Mouse (Mus musculus): ENCODE data around the gene Hist1h3c. TPM values are rescaled to one million over a fixed set of nuclear protein-coding genes. Genes with fewer than 3 reads are reported as not detected.
"Not testable (repeated sequence)": the region's sequence is repeated elsewhere in the genome, so short reads cannot be mapped to it uniquely, and the experiment has no call there.

Hist1h3c gene
- polyA plus RNA-seq, 1 experiment from 2014 or later, result 1.1 TPM

DNA sequence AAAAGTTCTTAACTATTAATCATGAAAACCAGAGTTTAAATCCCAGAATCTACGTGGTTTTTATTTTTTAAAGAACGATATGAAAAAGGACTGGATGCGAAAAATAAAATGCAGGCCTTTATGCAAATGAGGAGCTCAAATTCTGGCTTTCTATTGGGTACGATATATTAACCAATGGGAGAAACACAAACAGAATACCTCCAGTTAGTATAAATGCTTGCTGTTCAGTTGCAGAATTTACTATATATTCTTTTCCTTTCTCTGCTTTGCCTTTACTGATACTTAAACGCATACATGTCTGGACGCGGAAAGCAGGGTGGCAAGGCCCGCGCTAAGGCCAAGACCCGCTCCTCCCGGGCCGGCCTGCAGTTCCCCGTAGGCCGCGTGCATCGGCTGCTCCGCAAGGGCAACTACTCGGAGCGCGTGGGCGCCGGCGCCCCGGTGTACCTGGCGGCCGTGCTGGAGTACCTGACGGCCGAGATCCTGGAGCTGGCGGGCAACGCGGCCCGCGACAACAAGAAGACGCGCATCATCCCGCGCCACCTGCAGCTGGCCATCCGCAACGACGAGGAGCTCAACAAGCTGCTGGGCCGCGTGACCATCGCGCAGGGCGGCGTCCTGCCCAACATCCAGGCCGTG is 5.6 kb upstream of the Hist1h3c start, which contains the start of gene Hist1h2ab:
Hist1h2ab (plus strand) TSS at position 288 of the 639 bp plus-strand sequence.
- H3K27ac ChIP-seq, result peak within 1 kb of the TSS; percentile 93
- H3K4me3 ChIP-seq (replicated peaks; ENCODE audit: low read length), result peak within 1 kb of the TSS; percentile 40
- H3K4me1 ChIP-seq (replicated peaks; ENCODE audit: control insufficient read depth, insufficient read depth, low read length), result peaks cover 11% of the 10 kb centered on the region
- H3K4me2 ChIP-seq (replicated peaks), result peak within 1 kb of the TSS; percentile 70
- peak; percentile 78 for DNase-seq (ENCODE audit: low spot score)
- H3K27me3 ChIP-seq (ENCODE audit: control insufficient read depth, insufficient read depth, low read length); H3K9me3 ChIP-seq (ENCODE audit: control insufficient read depth, low read length); H3K36me3 ChIP-seq (replicated peaks; ENCODE audit: control insufficient read depth, insufficient read depth): not testable (repeated sequence)
- peak within 1 kb of the TSS; percentile 60 for H3K9ac ChIP-seq
- WGBS, result 1% methylated on average over 25 of the region's 47 CpGs
- ATAC-seq (ENCODE audit: low FRiP score), result peak; percentile 66

DNA sequence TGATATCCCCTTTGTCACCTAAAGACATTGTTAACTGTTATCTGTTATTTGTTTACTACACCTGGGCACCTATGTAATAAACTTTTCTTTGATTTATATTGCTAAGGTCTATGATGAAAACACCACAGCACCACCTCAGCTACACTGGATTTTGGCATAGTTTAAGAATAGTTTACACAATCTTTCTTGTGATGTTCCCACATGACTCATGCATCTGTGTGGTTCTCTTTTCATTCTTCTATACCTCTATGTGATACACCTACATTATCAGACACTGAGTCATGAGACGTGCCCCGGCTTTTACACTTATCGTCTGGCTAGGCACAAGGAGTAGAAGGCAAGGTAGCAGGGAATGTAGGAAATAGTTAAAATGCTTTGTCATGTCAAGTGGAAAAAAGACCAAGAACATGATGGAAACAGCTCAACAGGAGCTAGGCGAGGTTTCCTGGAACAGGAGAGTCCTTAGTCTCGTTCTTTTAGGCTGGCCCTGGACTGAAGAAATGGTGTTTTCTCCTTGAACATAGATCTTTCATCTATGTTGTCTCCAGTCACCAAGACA is 4.2 kb upstream of the Hist1h3c start:
- Histone ChIP-seq H3K9ac (no peak overlapping the region), H3K36me3 (replicated peaks; ENCODE audit: control insufficient read depth, insufficient read depth) (no peaks in the 10 kb centered on the region), H3K27ac (no peak overlapping the region), H3K27me3 (ENCODE audit: control insufficient read depth, insufficient read depth, low read length) (no peaks in the 10 kb centered on the region), H3K4me3 (replicated peaks; ENCODE audit: low read length) (no peak overlapping the region), H3K4me1 (replicated peaks; ENCODE audit: control insufficient read depth, insufficient read depth, low read length) (peaks cover 15% of the 10 kb centered on the region), H3K4me2 (replicated peaks) (no peak overlapping the region), H3K9me3 (ENCODE audit: control insufficient read depth, low read length) (no peaks in the 10 kb centered on the region)
- ATAC-seq (ENCODE audit: low FRiP score), result no peak
- no peak for DNase-seq (ENCODE audit: low spot score)
- WGBS, result 92% methylated on average over 5 of the region's 5 CpGs

DNA sequence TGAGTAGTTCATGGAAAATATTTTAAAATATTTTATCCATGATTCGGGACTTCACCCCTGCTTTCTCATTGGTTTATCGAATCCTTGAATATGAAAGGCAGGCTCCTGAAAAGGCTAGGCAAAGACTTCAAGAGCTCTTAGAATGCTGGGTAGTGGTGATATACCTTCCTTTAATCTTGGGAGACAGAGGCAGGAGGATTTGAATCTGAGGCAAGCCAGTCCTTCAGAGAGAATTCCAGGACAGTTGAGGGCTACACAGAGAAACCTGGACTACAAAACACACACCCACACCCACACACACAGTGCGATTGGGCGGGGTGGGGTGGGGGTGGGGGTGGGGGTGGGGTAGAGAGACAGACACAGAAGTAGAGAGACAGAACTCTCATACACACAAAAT is 2.5 kb upstream of the Hist1h3c start:
- Histone ChIP-seq H3K4me2 (replicated peaks) (no peak overlapping the region), H3K9me3 (ENCODE audit: control insufficient read depth, low read length) (no peaks in the 10 kb centered on the region), H3K4me1 (replicated peaks; ENCODE audit: control insufficient read depth, insufficient read depth, low read length) (peaks cover 15% of the 10 kb centered on the region), H3K4me3 (replicated peaks; ENCODE audit: low read length) (no peak overlapping the region), H3K36me3 (replicated peaks; ENCODE audit: control insufficient read depth, insufficient read depth) (no peaks in the 10 kb centered on the region), H3K27me3 (ENCODE audit: control insufficient read depth, insufficient read depth, low read length) (no peaks in the 10 kb centered on the region), H3K9ac (0 out of 2 replicates have a peak overlapping the region, but pooled peaks have one; percentile 54), H3K27ac (peak overlapping the region; percentile 92; the same call in 1 of the 2 replicates)
- no peak for DNase-seq (ENCODE audit: low spot score)
- ATAC-seq (ENCODE audit: low FRiP score), result no peak
- WGBS, result 5% methylated on average over 4 of the region's 4 CpGs

DNA sequence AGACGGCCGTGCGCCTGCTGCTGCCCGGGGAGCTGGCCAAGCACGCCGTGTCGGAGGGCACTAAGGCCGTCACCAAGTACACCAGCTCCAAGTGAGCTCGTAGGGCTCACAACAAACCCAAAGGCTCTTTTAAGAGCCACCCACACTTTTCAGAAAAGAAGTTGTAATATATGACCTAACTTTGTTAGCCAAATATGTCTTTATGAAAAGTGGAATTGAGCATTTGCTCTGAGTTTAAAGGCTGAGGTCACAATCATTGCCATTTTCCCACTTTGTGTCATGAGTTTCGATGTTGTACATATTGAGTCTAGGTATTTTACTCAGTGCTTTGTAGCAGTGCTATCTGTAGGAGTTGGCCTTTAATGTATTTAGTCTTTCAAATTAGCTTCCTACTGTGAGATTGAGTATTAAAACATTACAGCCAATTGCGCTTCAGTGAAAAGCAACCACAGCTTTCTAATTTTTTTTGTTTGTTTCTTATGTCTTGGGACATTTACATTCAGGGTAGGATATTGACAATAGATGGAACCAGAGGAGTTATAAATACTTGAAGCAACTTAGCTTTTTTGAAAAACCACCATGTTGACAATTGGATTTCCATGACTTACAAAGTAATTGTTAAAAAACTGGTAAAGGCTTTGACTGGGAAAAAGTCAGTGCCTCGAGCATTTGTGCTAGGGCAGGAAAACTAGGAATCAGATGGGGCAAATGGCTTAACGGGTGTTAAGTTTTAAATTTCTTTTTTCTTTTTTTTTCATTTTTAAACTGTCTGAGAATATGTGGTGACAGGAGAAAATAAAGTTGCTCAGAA is 1.9 kb upstream of the Hist1h3c start:
- DNase-seq (ENCODE audit: low spot score) (no peak), ATAC-seq (ENCODE audit: low FRiP score) (peak; percentile 4; the same call in 1 of the 2 replicates)
- WGBS, result 5% methylated on average over 10 of the region's 13 CpGs
- H3K36me3 ChIP-seq (replicated peaks; ENCODE audit: control insufficient read depth, insufficient read depth), result no peaks in the 10 kb centered on the region
- peak overlapping the region; percentile 84 for H3K4me2 ChIP-seq (replicated peaks)
- no peaks in the 10 kb centered on the region for H3K27me3 ChIP-seq (ENCODE audit: control insufficient read depth, insufficient read depth, low read length)
- peak overlapping the region; percentile 54 for H3K9ac ChIP-seq
- peaks cover 15% of the 10 kb centered on the region for H3K4me1 ChIP-seq (replicated peaks; ENCODE audit: control insufficient read depth, insufficient read depth, low read length)
- peak overlapping the region; percentile 92 for H3K27ac ChIP-seq
- no peaks in the 10 kb centered on the region for H3K9me3 ChIP-seq (ENCODE audit: control insufficient read depth, low read length)
- peak overlapping the region; percentile 29 for H3K4me3 ChIP-seq (replicated peaks; ENCODE audit: low read length)

DNA sequence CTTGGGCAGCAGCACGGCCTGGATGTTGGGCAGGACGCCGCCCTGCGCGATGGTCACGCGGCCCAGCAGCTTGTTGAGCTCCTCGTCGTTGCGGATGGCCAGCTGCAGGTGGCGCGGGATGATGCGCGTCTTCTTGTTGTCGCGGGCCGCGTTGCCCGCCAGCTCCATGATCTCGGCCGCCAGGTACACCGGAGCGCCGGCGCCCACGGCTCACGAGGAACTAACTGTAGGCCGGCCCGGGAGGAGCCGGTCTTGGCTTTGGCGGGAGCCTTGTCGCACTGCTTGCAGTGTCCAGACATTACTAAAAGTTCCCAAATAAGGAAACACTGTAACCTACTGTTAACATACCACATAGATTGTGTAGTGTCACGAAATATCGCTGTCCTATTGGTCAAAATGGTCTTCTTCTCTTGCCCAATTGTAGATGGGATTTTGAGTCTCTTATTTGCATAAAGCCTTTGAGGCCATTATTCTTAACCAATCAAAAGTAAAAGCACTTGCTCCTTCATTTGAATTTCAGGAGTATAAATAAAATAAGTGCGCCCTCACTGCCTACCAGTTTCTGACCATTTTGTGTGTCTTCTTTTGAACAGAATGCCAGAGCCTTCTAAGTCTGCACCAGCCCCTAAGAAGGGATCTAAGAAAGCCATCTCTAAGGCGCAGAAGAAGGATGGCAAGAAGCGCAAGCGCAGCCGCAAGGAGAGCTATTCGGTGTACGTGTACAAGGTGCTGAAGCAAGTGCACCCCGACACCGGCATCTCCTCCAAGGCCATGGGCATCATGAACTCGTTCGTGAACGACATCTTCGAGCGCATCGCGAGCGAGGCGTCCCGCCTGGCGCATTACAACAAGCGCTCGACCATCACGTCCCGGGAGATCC is 1.0 kb upstream of the Hist1h3c start, which contains the start of gene Hist1h2bb:
Hist1h2bb (plus strand) TSS at position 534 of the 880 bp plus-strand sequence.
- Histone ChIP-seq H3K4me1 (replicated peaks; ENCODE audit: control insufficient read depth, insufficient read depth, low read length) (peaks cover 11% of the 10 kb centered on the region), H3K27ac (peak within 1 kb of the TSS; percentile 92), H3K9ac (peak within 1 kb of the TSS; percentile 56), H3K4me2 (replicated peaks) (peak within 1 kb of the TSS; percentile 84), H3K4me3 (replicated peaks; ENCODE audit: low read length) (peak within 1 kb of the TSS; percentile 29)
- not testable (repeated sequence) for H3K9me3 ChIP-seq (ENCODE audit: control insufficient read depth, low read length); H3K36me3 ChIP-seq (replicated peaks; ENCODE audit: control insufficient read depth, insufficient read depth); H3K27me3 ChIP-seq (ENCODE audit: control insufficient read depth, insufficient read depth, low read length)
- WGBS, result under 1% methylated on average over 36 of the region's 58 CpGs
- DNase-seq (ENCODE audit: low spot score), result peak; percentile 84
- peak; percentile 94 for ATAC-seq (ENCODE audit: low FRiP score)

DNA sequence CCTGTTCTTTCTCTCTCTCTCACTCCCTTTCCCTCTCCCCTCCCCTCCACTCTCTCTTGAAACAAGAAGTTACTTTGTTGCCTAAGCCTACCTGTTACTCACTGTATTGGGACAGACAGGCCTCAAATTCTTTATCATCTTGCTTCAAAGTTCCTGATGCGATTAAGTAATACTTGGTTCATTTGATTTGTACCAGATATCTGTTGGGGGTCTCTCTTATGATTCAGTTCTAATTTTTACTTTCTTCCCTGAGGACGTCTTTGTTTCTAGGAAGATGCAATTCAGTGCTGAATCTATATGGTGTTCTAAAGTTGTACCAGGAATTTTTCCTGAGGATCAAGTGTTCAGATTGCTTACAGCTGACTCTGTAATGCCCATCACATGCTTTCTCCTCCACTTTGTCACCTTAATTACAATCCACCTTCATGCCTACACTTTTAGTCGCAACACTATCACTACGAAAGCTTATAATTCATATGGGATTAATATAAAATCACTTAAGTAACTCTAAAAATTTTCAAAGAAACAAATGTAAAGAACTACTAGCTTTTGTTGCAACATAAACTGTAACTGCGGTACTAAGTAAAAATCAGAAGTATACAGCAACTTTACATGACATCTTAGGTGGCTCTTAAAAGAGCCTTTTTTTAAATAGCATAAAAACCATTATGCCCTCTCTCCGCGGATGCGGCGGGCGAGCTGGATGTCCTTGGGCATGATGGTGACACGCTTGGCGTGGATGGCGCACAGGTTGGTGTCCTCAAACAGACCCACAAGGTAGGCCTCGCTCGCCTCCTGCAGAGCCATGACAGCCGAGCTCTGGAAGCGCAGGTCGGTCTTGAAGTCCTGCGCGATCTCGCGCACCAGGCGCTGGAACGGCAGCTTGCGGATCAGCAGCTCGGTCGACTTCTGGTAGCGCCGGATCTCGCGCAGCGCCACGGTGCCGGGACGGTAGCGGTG is 701 bp downstream of the Hist1h3c start:
- H3K4me3 ChIP-seq (replicated peaks; ENCODE audit: low read length), result peak overlapping the region; percentile 29
- DNase-seq (ENCODE audit: low spot score), result no peak
- no peaks in the 10 kb centered on the region for H3K27me3 ChIP-seq (ENCODE audit: control insufficient read depth, insufficient read depth, low read length)
- H3K9me3 ChIP-seq (ENCODE audit: control insufficient read depth, low read length), result no peaks in the 10 kb centered on the region
- H3K9ac ChIP-seq, result no peak overlapping the region
- H3K4me2 ChIP-seq (replicated peaks), result peak overlapping the region; percentile 84
- WGBS, result 1% methylated on average over 17 of the region's 36 CpGs
- H3K36me3 ChIP-seq (replicated peaks; ENCODE audit: control insufficient read depth, insufficient read depth), result no peaks in the 10 kb centered on the region
- H3K4me1 ChIP-seq (replicated peaks; ENCODE audit: control insufficient read depth, insufficient read depth, low read length), result peaks cover 17% of the 10 kb centered on the region
- no peak for ATAC-seq (ENCODE audit: low FRiP score)
- H3K27ac ChIP-seq, result no peak overlapping the region

DNA sequence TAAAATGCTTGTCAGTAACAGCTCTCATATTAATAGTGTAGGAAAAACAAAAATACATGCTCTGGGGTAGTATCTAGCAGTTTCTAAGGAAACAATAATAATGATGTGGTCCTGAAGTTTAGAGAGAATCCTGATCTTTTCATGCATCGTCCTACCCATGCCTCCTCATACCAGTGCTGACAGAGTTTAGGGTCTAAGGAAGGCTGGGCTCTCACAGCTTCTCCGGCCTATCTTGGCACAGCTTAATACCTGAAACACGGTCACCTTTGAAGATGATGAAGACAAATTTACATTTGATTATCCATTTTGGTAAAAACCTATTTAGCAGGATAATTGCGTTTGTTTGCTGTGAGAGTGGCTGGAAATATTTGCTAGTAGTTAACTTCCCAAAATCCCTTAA is 1.4 kb downstream of the Hist1h3c start:
- H3K27ac ChIP-seq, result no peak overlapping the region
- 55% methylated on average over 4 of the region's 4 CpGs for WGBS
- peaks cover 17% of the 10 kb centered on the region for H3K4me1 ChIP-seq (replicated peaks; ENCODE audit: control insufficient read depth, insufficient read depth, low read length)
- H3K9ac ChIP-seq, result no peak overlapping the region
- H3K36me3 ChIP-seq (replicated peaks; ENCODE audit: control insufficient read depth, insufficient read depth), result no peaks in the 10 kb centered on the region
- H3K4me2 ChIP-seq (replicated peaks), result peak overlapping the region; percentile 84; the same call in 1 of the 2 replicates
- H3K9me3 ChIP-seq (ENCODE audit: control insufficient read depth, low read length), result no peaks in the 10 kb centered on the region
- no peak for ATAC-seq (ENCODE audit: low FRiP score)
- H3K27me3 ChIP-seq (ENCODE audit: control insufficient read depth, insufficient read depth, low read length), result no peaks in the 10 kb centered on the region
- no peak for DNase-seq (ENCODE audit: low spot score)
- no peak overlapping the region for H3K4me3 ChIP-seq (replicated peaks; ENCODE audit: low read length)

DNA sequence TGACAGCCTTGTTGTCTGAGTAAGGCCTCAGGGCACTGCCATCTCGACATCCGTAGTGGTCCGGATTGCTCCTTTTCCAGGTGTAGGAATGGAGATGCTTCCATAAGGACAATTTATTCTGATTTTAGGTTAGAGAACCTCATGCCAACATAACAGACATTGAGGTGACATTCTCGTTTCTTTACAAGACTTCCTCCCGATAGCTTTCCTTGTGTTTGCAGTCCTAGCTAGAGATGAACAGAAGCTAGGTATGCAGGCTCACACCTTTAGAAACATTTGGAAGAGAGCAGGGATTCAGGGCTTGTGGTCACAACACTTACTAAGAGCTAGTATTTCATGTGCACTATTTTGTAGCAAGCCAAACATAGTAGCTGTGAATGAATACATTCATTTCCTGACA is 2.2 kb downstream of the Hist1h3c start:
- Histone ChIP-seq H3K9me3 (ENCODE audit: control insufficient read depth, low read length) (no peaks in the 10 kb centered on the region), H3K27me3 (ENCODE audit: control insufficient read depth, insufficient read depth, low read length) (no peaks in the 10 kb centered on the region), H3K27ac (no peak overlapping the region), H3K4me2 (replicated peaks) (no peak overlapping the region), H3K9ac (no peak overlapping the region), H3K36me3 (replicated peaks; ENCODE audit: control insufficient read depth, insufficient read depth) (no peaks in the 10 kb centered on the region), H3K4me1 (replicated peaks; ENCODE audit: control insufficient read depth, insufficient read depth, low read length) (peaks cover 18% of the 10 kb centered on the region), H3K4me3 (replicated peaks; ENCODE audit: low read length) (no peak overlapping the region)
- WGBS, result 85% methylated on average over 5 of the region's 5 CpGs
- DNase-seq (ENCODE audit: low spot score) (no peak), ATAC-seq (ENCODE audit: low FRiP score) (no peak)
